Mouse (Mus musculus) layer of hippocampus, adult 18-20 months (tissue): ENCODE data around the gene Mylk3. TPM values are rescaled to one million over a fixed set of nuclear protein-coding genes. Genes with fewer than 3 reads are reported as not detected.
A peak's percentile ranks its signal among the peaks of the same experiment; 100 is the strongest.

Experiments
- DNase-seq, 2 experiments: peaks; one replicate each; pipeline ENCODE4 v3.0.0; 2022; ENCODE audit warnings: low spot score in 2 of 2
- total RNA-seq, 2 experiments: library from RNA; stranded (reverse); gene quantifications; 2 replicates each; pipeline ENCODE4 v1.2.3; 2021

Gene Mylk3
- total RNA-seq, 2 experiments from 2014 or later = 3.5 to 4.0 TPM

GRCm38 (mm10) chr8:85381926-85382325, 4.2 kb downstream of the Mylk3 start:
- peak; percentile 28 to 41 for DNase-seq

- DNase-seq = no peak
Measured at GRCm38 (mm10) chr8:85380824-85381209, 5.3 kb downstream of the Mylk3 start.

- DNase-seq = no peak
Measured at GRCm38 (mm10) chr8:85380123-85380823, 5.9 kb downstream of the Mylk3 start.

GRCm38 (mm10) chr8:85379142-85379781, 6.9 kb downstream of the Mylk3 start:
- peak; percentile 19 to 75 for DNase-seq

GRCm38 (mm10) chr8:85376516-85376915, 9.6 kb downstream of the Mylk3 start:
- DNase-seq = no peak

GRCm38 (mm10) chr8:85374286-85374685, 11.9 kb downstream of the Mylk3 start:
- DNase-seq = no peak

GRCm38 (mm10) chr8:85373435-85374039, 12.6 kb downstream of the Mylk3 start:
- no peak for DNase-seq

GRCm38 (mm10) chr8:85372465-85372839, 13.7 kb downstream of the Mylk3 start:
- no peak for DNase-seq

GRCm38 (mm10) chr8:85371736-85372464, 14.2 kb downstream of the Mylk3 start:
- DNase-seq = peak; percentile 32 to 70

GRCm38 (mm10) chr8:85365176-85365575, 21.0 kb downstream of the Mylk3 start:
- DNase-seq = no peak

- DNase-seq = no peak
Measured at GRCm38 (mm10) chr8:85364628-85365027, 21.5 kb downstream of the Mylk3 start.

- DNase-seq = no peak
Measured at GRCm38 (mm10) chr8:85363406-85363805, 22.7 kb downstream of the Mylk3 start.

GRCm38 (mm10) chr8:85362211-85362610, 23.9 kb downstream of the Mylk3 start:
- DNase-seq = no peak

- no peak for DNase-seq
Measured at GRCm38 (mm10) chr8:85353287-85353686, 32.9 kb downstream of the Mylk3 start.

GRCm38 (mm10) chr8:85339871-85340573, 46.1 kb downstream of the Mylk3 start:
- DNase-seq = no peak

GRCm38 (mm10) chr8:85337681-85338080, 48.5 kb downstream of the Mylk3 start:
- DNase-seq = no peak

GRCm38 (mm10) chr8:85336211-85336933, 49.8 kb downstream of the Mylk3 start:
- no peak for DNase-seq

- DNase-seq = no peak
Measured at GRCm38 (mm10) chr8:85335105-85335504, 51.0 kb downstream of the Mylk3 start.

- no peak for DNase-seq
Measured at GRCm38 (mm10) chr8:85329506-85329905, 56.6 kb downstream of the Mylk3 start.

GRCm38 (mm10) chr8:85327036-85327435, 59.1 kb downstream of the Mylk3 start:
- no peak for DNase-seq

- DNase-seq = no peak
Measured at GRCm38 (mm10) chr8:85323084-85323483, 63.1 kb downstream of the Mylk3 start.
